Mouse (Mus musculus) G1E (cell line): ENCODE results near the gene Eef1a2. TPM values are rescaled to one million over a fixed set of nuclear protein-coding genes. Genes with fewer than 3 reads are reported as not detected.

Experiments used
- ATAC-seq: 2 replicates; pipeline ENCODE4 v1.8.0; 2016; ENCODE audit warnings: mild to moderate bottlenecking; ENCODE audit not compliant: insufficient number of reproducible peaks, poor library complexity, low FRiP score, severe bottlenecking; ENCODE audit errors: extremely low read depth
- DNase-seq: peaks from one replicate; pipeline ENCODE4 v3.0.0; 2012; ENCODE audit warnings: low spot score
- H3K27me3 ChIP-seq: 2 replicates; pipeline ENCODE4 v1.6.1; 2012; ENCODE audit warnings: mild to moderate bottlenecking, low read length, inconsistent platforms; ENCODE audit not compliant: insufficient read depth
- H3K36me3 ChIP-seq: replicated peaks from 2 replicates; pipeline ENCODE3; 2012; ENCODE audit warnings: mild to moderate bottlenecking, inconsistent platforms
- H3K4me1 ChIP-seq: 2 replicates; pipeline ENCODE4 v1.6.1; 2012; ENCODE audit warnings: low read depth, low read length, inconsistent platforms, mixed read lengths; ENCODE audit not compliant: insufficient read depth
- H3K4me3 ChIP-seq: 2 replicates; pipeline ENCODE4 v1.5.1; 2012; ENCODE audit warnings: low read depth, mild to moderate bottlenecking, inconsistent platforms, low read length, moderate library complexity, mixed read lengths
- H3K9me3 ChIP-seq: replicated peaks from 2 replicates; pipeline ENCODE4 v1.6.1; 2012; ENCODE audit warnings: inconsistent platforms
- CTCF ChIP-seq: IDR thresholded peaks from 2 replicates; pipeline ENCODE4 v1.5.1; 2012; ENCODE audit warnings: low read depth, low read length, inconsistent platforms, mixed read lengths
- GATA1 ChIP-seq: IDR thresholded peaks from 2 replicates; pipeline ENCODE4 v1.6.1; 2012; ENCODE audit warnings: borderline replicate concordance, low read length, inconsistent platforms, mixed read lengths
- GATA2 ChIP-seq: IDR thresholded peaks from 2 replicates; pipeline ENCODE4 v1.6.1; 2012; ENCODE audit warnings: low read depth, low read length, inconsistent platforms, borderline replicate concordance
- POLR2AphosphoS5 ChIP-seq: IDR thresholded peaks from 2 replicates; pipeline ENCODE4 v1.6.1; 2012; ENCODE audit warnings: low read depth, low read length, inconsistent platforms; ENCODE audit not compliant: insufficient replicate concordance
- TAL1 ChIP-seq: conservative IDR thresholded peaks from 2 replicates; pipeline ENCODE4 v1.6.1; 2012; ENCODE audit warnings: low read depth, low read length, inconsistent platforms, mixed read lengths
- polyA plus RNA-seq: library from polyadenylated mRNA; stranded (reverse); fragments of >175 nt; gene quantifications from 2 replicates; pipeline ENCODE4 v1.2.3, GENCODE M21; 2012
- total RNA-seq, 2 experiments: library from RNA; stranded (forward) in 1 of 2; stranded (reverse) in 1 of 2; fragments of 200-1000 nt in 1 of 2; fragments of >200 nt in 1 of 2; fragmentation: Nextera tagmentation in 1 of 2; gene quantifications; 2 replicates each; pipeline ENCODE4 v1.2.3; 2014 to 2017

Gene Eef1a2
- total and polyA plus RNA-seq, 3 experiments = 0.05 TPM; not detected in 2

- Histone ChIP-seq H3K27me3 (peaks cover 2% of the 10 kb centered on the region; the same call in 1 of the 2 replicates), H3K9me3 (no peaks in the 10 kb centered on the region), H3K4me1 (no peaks in the 10 kb centered on the region), H3K36me3 (no peaks in the 10 kb centered on the region), H3K4me3 (no peak overlapping the region)
- TF ChIP-seq GATA1 = no peak
- no peak for TF ChIP-seq TAL1
- TF ChIP-seq GATA2 = no peak
- TF ChIP-seq CTCF = no peak
- TF ChIP-seq POLR2AphosphoS5 = no peak
- no peak for ATAC-seq
- DNase-seq = no peak
Measured at GRCm38 (mm10) chr2:181147546-181148317, 9.1 kb downstream of the Eef1a2 start.

- ATAC-seq = no peak
- H3K27me3 ChIP-seq = peaks cover 2% of the 10 kb centered on the region; the same call in 1 of the 2 replicates
- H3K36me3 ChIP-seq = no peaks in the 10 kb centered on the region
- no peaks in the 10 kb centered on the region for H3K4me1 ChIP-seq
- H3K9me3 ChIP-seq = no peaks in the 10 kb centered on the region
- H3K4me3 ChIP-seq = no peak overlapping the region
- no peak for DNase-seq
- TF ChIP-seq GATA1 (no peak), POLR2AphosphoS5 (no peak), GATA2 (no peak), CTCF (no peak), TAL1 (no peak)
Measured at GRCm38 (mm10) chr2:181146976-181147545, 9.8 kb downstream of the Eef1a2 start.

- H3K9me3 ChIP-seq = no peaks in the 10 kb centered on the region
- peaks cover 2% of the 10 kb centered on the region; the same call in 1 of the 2 replicates for H3K27me3 ChIP-seq
- no peak for TF ChIP-seq POLR2AphosphoS5
- TF ChIP-seq GATA2 = no peak
- TF ChIP-seq CTCF = no peak
- no peak for TF ChIP-seq GATA1
- TF ChIP-seq TAL1 = no peak
- no peak overlapping the region for H3K4me3 ChIP-seq
- no peak for ATAC-seq
- no peaks in the 10 kb centered on the region for H3K36me3 ChIP-seq
- no peak for DNase-seq
- no peaks in the 10 kb centered on the region for H3K4me1 ChIP-seq
Measured at GRCm38 (mm10) chr2:181144675-181145074, 12.1 kb downstream of the Eef1a2 start.

GRCm38 (mm10) chr2:181143509-181144276 lies 13.1 kb downstream of the Eef1a2 start:
- H3K9me3 ChIP-seq = no peaks in the 10 kb centered on the region
- ATAC-seq (no peak), DNase-seq (no peak)
- no peak overlapping the region for H3K4me3 ChIP-seq
- no peaks in the 10 kb centered on the region for H3K36me3 ChIP-seq
- peaks cover 2% of the 10 kb centered on the region; the same call in 1 of the 2 replicates for H3K27me3 ChIP-seq
- H3K4me1 ChIP-seq = no peaks in the 10 kb centered on the region
- TF ChIP-seq TAL1 = no peak
- TF ChIP-seq GATA1 = no peak
- TF ChIP-seq POLR2AphosphoS5 = no peak
- TF ChIP-seq CTCF = no peak
- no peak for TF ChIP-seq GATA2

GRCm38 (mm10) chr2:181142703-181143135 lies 14.1 kb downstream of the Eef1a2 start:
- no peak for TF ChIP-seq TAL1
- TF ChIP-seq CTCF = no peak
- TF ChIP-seq POLR2AphosphoS5 = no peak
- no peaks in the 10 kb centered on the region for H3K4me1 ChIP-seq
- no peaks in the 10 kb centered on the region for H3K9me3 ChIP-seq
- no peak for ATAC-seq
- no peak overlapping the region for H3K4me3 ChIP-seq
- H3K27me3 ChIP-seq = peaks cover 2% of the 10 kb centered on the region; the same call in 1 of the 2 replicates
- no peak for DNase-seq
- no peaks in the 10 kb centered on the region for H3K36me3 ChIP-seq

- ATAC-seq = no peak
- TF ChIP-seq TAL1 = no peak
- TF ChIP-seq CTCF = no peak
- no peak for TF ChIP-seq GATA2
- TF ChIP-seq POLR2AphosphoS5 = no peak
- TF ChIP-seq GATA1 = no peak
- H3K36me3 ChIP-seq = no peaks in the 10 kb centered on the region
- no peak overlapping the region for H3K4me3 ChIP-seq
- no peaks in the 10 kb centered on the region for H3K4me1 ChIP-seq
- H3K27me3 ChIP-seq = peaks cover 2% of the 10 kb centered on the region; the same call in 1 of the 2 replicates
- H3K9me3 ChIP-seq = peaks cover 5% of the 10 kb centered on the region
- DNase-seq = no peak
Measured at GRCm38 (mm10) chr2:181139641-181140193, 17.1 kb downstream of the Eef1a2 start.
